Mouse (Mus musculus) heart, adult 18-20 months (tissue): ENCODE results near the gene Olfr67. TPM values are rescaled to one million over a fixed set of nuclear protein-coding genes. Genes with fewer than 3 reads are reported as not detected.
"Not testable (repeated sequence)": the region's sequence is repeated elsewhere in the genome, so short reads cannot be mapped to it uniquely, and the experiment has no call there.

ENCODE experiments used
- DNase-seq, 2 experiments: peaks; one replicate each; pipeline ENCODE4 v3.0.0; 2021 to 2022; ENCODE audit warnings: mixed read lengths in 1 of 2
- long read RNA-seq, 2 experiments: library from polyadenylated mRNA; stranded (forward); transcript quantifications; one replicate each; pipeline ENCODE4 v2.0.0; 2021
- total RNA-seq, 2 experiments: library from RNA; stranded (reverse); gene quantifications; 2 replicates each; pipeline ENCODE4 v1.2.3; 2021

The Olfr67 gene
- not detected for total RNA-seq
- long read RNA-seq, experiment 1, result 0 reads
- long read RNA-seq, experiment 2, result 0 reads

GRCm38 (mm10) chr7:103791721-103792120, at the start of gene Olfr67:
Olfr67 (minus strand) TSS chr7:103791821.
- no peak for DNase-seq

GRCm38 (mm10) chr7:103840268-103840667, 48.6 kb upstream of the Olfr67 start, which contains the start of gene Hbb-bh2:
Hbb-bh2 (minus strand) TSS chr7:103840520.
- DNase-seq, result no peak

DNA sequence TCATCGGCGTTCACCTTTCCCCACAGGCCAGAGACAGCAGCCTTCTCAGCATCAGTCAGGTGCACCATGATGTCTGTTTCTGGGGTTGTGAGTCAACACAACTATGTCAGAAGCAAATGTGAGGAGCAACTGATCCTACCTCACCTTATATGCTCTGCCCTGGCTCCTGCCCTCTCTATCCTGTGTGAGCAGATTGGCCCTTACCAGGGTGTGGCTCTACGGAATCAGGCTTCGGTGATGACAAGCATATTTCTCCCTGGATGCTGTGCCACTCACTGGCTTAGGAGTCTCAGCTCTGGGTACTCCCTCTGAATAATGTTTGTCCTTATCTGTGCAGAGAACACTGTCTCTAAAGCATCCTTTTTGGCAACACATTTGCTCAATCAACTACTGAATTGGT, 36.2 kb upstream of the Olfr67 start, which contains the start of gene Hbb-bs:
Gene Hbb-bs (minus strand): TSS at position 289 of the 400 bp plus-strand sequence.
- no peak for DNase-seq

GRCm38 (mm10) chr7:103827139-103827538, 35.5 kb upstream of the Olfr67 start:
- not testable (repeated sequence) for DNase-seq

- DNase-seq, result no peak
Observed at GRCm38 (mm10) chr7:103826255-103826887, 34.8 kb upstream of the Olfr67 start.

DNA sequence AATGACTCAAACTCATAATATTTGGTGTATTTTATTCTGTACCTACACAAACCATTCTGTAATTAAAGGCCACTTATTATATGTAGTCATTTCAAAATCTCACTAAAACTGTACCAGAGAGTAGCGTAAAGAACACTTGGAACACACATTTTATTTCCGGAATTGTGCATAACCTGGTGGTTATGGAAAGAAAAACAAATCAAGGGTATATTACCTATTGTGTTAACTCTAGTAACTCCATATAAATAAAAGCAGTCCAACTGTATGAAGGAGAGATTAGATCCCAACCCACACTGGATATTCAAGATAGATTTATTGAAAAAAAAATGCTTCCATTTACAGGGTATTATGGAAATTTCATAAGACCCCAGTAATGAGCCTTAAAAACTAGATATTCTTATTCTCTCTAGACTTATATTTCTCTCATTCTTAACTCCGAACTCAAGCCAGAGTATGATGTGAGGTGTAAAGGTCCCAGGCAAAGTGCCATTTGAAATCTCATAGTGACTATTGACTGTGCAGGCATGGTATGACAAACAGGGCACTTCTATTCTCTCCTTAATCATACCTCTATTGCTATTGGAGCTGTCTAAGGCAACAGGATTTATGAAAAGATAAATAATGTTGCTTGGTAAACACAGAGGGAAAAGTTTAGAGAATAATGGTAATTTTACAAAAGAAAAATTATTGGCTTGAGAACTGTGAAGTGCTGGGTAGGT, 34.1 kb upstream of the Olfr67 start:
- no peak for DNase-seq

GRCm38 (mm10) chr7:103824597-103824996, 33.0 kb upstream of the Olfr67 start:
- no peak for DNase-seq

DNA sequence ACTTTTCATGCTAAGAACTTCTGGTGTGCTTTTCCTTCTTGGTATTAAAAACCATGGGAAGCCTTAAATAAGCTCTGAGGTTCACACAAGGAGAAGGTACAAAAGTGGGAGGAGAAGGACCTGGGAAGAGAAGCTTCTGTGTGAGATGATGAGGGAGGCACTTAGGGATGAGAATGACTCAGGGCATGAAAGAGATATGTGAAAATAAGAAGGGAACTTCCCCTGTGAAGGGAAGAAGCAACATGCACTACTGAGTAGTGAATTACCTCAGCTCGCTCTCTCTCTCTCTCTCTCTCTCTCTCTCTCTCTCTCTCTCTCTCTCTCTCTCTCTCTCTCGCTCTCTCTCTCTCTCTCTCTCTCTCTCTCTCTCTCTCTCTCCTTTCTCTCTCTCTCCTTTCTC, 23.5 kb upstream of the Olfr67 start:
- DNase-seq, result not testable (repeated sequence)

GRCm38 (mm10) chr7:103813766-103814165, 22.1 kb upstream of the Olfr67 start, which contains the start of gene Hbb-bt:
Hbb-bt (minus strand) TSS chr7:103813996.
- DNase-seq, result no peak

DNA sequence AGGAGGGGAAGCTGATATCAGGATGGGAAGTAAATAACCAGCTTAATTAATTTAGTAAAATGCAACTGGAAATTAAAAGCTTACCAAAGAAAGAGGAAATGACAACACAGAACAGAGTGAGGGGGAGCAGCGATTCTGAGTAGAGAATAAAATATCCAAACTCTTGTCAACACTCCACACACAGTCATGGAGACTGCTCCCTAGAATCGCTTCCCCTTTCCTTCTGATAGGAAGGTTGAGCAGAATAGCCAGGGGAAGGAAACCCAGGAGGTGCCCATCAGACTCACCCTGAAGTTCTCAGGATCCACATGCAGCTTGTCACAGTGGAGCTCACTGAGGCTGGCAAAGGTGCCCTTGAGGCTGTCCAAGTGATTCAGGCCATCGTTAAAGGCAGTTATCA, 21.5 kb upstream of the Olfr67 start:
- not testable (repeated sequence) for DNase-seq

- DNase-seq, result no peak
Observed at GRCm38 (mm10) chr7:103812174-103812573, 20.6 kb upstream of the Olfr67 start.

DNA sequence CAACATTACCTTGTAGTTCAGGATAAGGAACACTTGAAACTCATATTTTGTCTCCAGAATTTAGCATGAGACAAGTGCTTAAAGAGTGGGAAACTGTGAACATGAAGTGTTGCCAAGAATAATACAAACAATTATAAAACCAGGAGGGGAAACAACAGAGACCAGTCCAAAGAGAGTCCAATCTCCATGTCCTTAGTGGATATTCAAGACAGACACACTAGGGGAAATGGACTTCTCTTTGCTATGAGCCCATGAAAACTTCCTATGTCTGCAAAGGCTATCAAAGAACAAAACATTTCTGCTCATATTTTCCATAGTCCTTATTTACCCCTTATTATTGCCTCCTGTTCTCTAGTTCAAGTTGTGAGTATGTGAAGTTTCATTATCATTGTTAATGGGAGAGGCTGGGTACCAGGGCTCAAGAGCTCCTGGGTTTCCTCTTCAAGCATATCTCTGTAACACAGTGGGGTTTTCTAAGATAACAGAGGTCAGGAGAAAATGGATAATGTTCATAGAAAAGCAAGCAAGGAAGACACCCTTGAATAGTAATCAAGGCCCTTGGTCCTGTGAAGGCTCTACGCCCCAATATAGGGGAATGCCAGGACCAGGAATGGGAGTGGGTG, 19.7 kb upstream of the Olfr67 start:
- no peak for DNase-seq

DNA sequence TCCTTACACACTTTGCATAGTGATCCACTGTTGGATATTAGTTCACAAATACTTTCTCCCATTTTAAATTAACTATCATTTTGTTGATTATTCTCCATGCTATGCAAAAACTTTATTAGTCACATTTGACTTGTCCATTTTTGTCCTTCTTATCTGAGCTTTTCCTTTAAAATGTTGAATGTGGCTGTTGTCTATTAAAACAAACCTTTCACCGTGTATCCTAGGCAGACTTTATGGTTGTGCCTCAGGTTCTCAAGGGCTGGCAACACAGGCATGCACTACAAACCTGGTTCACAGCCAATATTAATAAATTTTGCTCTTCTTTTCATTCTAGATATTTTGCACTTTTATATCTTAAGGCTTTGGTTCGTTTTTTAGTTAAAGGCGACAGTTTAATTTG, 19.1 kb upstream of the Olfr67 start:
- no peak for DNase-seq

DNA sequence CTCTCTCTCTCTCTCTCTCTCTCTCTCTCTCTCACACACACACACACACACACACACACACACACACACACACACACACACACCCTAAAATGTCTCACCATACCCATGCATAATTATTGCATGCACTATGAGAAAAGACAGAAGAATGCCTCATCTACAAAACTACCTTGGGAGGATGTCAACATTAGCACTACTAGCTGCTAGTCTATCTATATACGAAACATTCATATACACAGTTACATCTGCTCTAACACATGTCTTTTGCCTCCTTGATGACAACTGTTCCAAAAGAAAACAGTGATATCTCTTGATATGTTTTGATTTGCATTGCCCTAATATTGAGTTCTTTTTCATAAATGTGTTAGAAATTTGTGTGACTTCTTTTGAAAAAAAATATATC, 18.7 kb upstream of the Olfr67 start:
- DNase-seq, result no peak

DNA sequence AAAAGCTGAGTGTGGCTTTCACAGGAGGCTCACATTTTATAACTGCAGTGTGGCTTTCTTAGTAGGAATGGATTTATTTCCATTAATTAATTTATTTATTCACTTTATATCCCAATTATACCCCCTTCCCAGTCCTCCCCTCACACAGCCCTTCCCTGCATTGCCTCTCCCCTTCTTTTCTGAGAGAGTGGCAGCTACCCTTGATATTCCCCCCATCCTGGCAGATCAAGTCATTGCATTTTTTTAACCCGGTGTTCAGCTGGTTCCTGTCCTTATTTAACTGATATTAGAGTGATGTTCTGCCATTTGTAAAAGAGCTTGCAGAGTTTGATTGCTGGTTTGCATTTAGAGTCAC, 18.2 kb upstream of the Olfr67 start:
- DNase-seq, result no peak

DNA sequence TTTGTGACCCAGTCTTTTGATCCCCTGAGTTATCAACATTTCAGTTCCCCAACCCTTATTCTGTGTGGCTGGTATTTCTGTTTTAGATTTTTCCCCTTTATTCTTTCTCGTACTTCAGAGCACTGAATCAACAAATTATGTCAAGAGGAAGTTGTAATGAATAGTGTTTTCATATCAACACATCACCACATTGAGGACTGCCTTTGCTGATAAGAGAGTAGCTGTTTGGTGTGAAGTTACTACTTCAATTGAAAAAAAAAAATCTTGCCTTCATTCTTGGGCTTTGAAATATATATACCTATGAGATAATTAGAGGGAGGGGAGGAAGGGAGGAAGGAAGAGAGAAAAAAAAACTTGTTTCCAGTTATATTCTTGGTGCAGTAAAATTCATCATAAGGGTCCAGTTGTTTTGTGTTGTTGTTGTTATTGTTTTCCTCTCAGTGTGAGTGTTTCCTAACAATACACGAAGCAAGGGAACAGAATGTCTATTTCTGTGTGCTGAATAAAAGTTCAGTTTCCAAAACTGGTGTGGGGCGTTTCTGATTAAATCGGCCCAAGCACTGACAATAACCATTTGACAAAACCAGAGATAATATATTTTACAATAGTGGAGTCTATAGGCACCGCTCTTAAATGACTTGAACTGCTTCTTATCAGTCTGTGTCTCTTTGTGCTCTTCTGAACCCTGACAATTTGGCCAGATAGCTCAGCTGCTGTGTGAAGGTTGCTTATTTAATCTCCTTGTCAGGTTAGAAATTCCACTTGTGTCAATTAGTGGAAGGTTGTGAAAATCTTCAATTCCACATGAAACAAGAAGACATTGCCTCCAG, 17.6 kb upstream of the Olfr67 start:
- no peak for DNase-seq

DNA sequence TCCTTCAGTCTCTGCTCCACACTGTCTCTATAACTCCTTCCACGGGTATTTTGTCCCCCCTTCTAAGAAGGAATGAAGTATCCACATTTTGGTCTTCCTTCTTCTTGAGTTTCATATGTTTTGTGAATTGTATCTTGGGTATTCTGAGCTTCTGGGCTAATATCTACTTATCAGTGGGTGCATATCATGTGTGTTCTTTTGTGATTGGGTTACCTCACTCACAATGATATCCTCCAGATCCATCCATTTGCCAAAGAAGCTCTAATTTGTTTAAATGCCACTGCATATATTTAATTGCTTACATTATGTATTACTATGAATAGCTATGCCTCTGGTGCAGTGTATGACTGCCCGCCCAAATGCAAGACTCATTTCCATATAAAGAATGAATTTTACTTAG, 16.5 kb upstream of the Olfr67 start:
- DNase-seq, result not testable (repeated sequence)

DNA sequence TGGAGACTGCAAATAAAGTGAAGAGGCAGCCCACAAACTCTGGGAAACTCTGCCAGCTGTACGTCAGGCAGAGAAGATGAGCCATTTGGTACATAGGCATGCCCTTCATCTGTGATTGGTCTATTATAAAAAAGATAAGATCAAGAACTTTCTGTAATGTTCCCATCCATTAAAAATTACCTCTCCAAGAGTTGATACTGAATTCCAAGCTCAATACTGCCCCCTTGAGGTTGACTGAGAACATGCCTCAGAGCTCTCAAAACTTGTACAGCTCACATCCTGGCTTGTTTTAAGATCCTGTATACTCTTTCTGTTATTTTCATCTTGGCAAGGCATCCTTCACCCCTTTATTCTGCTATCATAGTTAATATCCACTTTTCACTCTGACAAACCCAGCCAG, 15.2 kb upstream of the Olfr67 start:
- DNase-seq, result peak in 1 of 2 experiments; percentile 43

- DNase-seq, result peak in 1 of 2 experiments; percentile 4
Observed at GRCm38 (mm10) chr7:103792669-103793388, 1.2 kb upstream of the Olfr67 start.

GRCm38 (mm10) chr7:103779598-103779997, 12.0 kb downstream of the Olfr67 start, which contains the start of gene Olfr68:
Olfr68 (minus strand) TSS chr7:103779698.
- DNase-seq, result no peak

- not testable (repeated sequence) for DNase-seq
Observed at GRCm38 (mm10) chr7:103777652-103778051, 14.0 kb downstream of the Olfr67 start.
